Mouse (Mus musculus) forebrain, embryonic 14.5 days (tissue): ENCODE measurements around the gene Ccnd1. TPM values are rescaled to one million over a fixed set of nuclear protein-coding genes. Genes with fewer than 3 reads are reported as not detected.
A peak's percentile ranks its signal among the peaks of the same experiment; 100 is the strongest.

Experiments
- ATAC-seq: fragments of 200-750 bp; cut with Nextera tagmentation; 2 replicates; pipeline ENCODE4 v1.8.0; 2017; ENCODE audit warnings: mild to moderate bottlenecking, moderate library complexity
- DNase-seq: peaks from one replicate; pipeline ENCODE4 v3.0.0-alpha.2; 2015; ENCODE audit warnings: low spot score
- H3K27ac ChIP-seq: fragments of 300-500 bp; sonication (generic); 2 replicates; pipeline ENCODE4 v1.5.1; 2014; ENCODE audit warnings: low read depth, mild to moderate bottlenecking, control low read depth, low read length, moderate library complexity
- H3K27me3 ChIP-seq: fragments of 300-500 bp; sonication (generic); replicated peaks from 2 replicates; pipeline ENCODE4 v1.6.1; 2014; ENCODE audit warnings: low read length, control low read depth, mixed read lengths; ENCODE audit not compliant: control insufficient read depth, insufficient read depth
- H3K36me3 ChIP-seq: fragments of 300-500 bp; sonication (generic); 2 replicates; pipeline ENCODE4 v1.6.1; 2014; ENCODE audit warnings: low read length, control low read depth; ENCODE audit not compliant: control insufficient read depth, insufficient read depth
- H3K4me1 ChIP-seq: fragments of 300-500 bp; sonication (generic); 2 replicates; pipeline ENCODE4 v1.6.1; 2014; ENCODE audit warnings: antibody characterized with exemption, low read length, control low read depth; ENCODE audit not compliant: control insufficient read depth, insufficient read depth
- H3K4me2 ChIP-seq: fragments of 300-500 bp; sonication (generic); 2 replicates; pipeline ENCODE4 v1.6.1; 2014; ENCODE audit warnings: mild to moderate bottlenecking, control low read depth, low read length
- H3K4me3 ChIP-seq: fragments of 300-500 bp; sonication (generic); 2 replicates; pipeline ENCODE4 v1.5.1; 2014; ENCODE audit warnings: low read depth, low read length, control low read depth
- H3K9ac ChIP-seq: fragments of 300-500 bp; sonication (generic); 2 replicates; pipeline ENCODE4 v1.6.1; 2014; ENCODE audit warnings: mild to moderate bottlenecking, low read length, control low read depth, moderate library complexity
- H3K9me3 ChIP-seq: fragments of 300-500 bp; sonication (generic); replicated peaks from 2 replicates; pipeline ENCODE4 v1.6.1; 2016; ENCODE audit warnings: low read length, control low read depth, mixed read lengths; ENCODE audit not compliant: control insufficient read depth
- WGBS: fragments of 180-500 bp; shearing (Covaris S2); extraction: QIAGEN DNeasy Blood & Tissue Kit; methylation state at CpG from one replicate; pipeline ENCODE4 v1.1.7; 2014; 5-methylcytosine and 5-hydroxymethylcytosine counted together
- polyA plus RNA-seq: library from polyadenylated mRNA; unstranded; fragments of >200 nt; fragmentation: Nextera tagmentation; extraction: Ambion mirVana; gene quantifications from 2 replicates; pipeline ENCODE4 v1.2.1, GENCODE M21; 2014

Ccnd1 gene
- polyA plus RNA-seq, 1 experiment from 2014 or later: 70.3 TPM

DNA sequence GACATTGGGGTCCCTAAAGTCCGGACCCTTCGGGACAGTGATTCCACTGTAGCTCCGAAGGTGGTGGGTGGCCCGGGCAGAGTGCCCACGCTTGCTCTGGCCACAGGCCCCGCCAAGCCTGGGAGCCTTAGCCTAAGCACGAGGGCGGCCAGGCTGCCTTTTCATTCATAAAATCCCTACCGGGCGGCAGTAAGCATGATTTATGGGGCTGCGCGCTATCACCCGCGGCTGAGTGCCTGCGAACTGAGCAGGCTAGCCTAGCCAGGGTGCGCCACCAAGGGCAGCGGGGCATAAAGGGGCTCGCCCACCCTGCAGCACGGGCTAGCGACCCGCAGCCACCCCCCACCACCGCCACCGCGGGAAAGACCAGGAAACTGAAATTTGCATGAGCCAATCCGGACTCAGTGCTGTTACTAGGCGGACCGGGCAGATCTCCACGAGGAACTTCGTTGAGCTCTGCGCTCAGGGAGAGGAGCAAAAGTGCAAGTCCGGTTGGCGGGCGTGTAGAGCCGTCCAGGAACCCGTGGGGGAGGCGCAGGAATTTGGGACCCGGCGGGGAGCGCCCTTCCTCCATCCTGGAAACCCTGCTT, 1.6 kb upstream of the Ccnd1 start:
- ATAC-seq (peak; percentile 53), DNase-seq (peak; percentile 92)
- H3K27ac ChIP-seq: peak overlapping the region; percentile 81
- H3K27me3 ChIP-seq: peaks cover 31% of the 10 kb centered on the region
- H3K4me2 ChIP-seq: peak overlapping the region; percentile 98
- H3K9ac ChIP-seq: peak overlapping the region; percentile 54; the same call in 1 of the 2 replicates
- peak overlapping the region; percentile 58 for H3K4me3 ChIP-seq
- peaks cover 26% of the 10 kb centered on the region for H3K4me1 ChIP-seq
- no peaks in the 10 kb centered on the region for H3K36me3 ChIP-seq
- under 1% methylated on average over 39 of the region's 39 CpGs for WGBS
- no peaks in the 10 kb centered on the region for H3K9me3 ChIP-seq

DNA sequence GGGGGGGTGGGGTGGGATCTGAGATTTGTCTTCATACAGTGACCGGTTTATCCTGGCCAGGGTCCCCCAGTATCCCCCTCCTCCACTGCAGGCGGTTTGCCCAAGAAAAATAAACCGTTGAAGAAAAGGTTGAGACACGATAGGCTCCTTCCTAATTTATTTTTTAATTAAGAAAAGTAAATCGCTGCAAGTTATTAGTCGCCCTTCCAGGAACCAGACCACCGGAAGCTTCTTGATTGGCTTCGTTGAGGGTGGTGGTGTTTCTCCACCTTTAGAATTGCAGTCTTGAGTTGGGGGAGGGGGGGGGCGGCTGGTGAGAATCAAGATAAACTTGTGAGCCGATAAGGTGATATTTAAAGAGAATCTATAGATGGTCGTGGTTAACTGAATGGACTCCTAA, 860 bp upstream of the Ccnd1 start:
- no peak for ATAC-seq
- H3K27me3 ChIP-seq: peaks cover 31% of the 10 kb centered on the region
- H3K36me3 ChIP-seq: peaks cover 1% of the 10 kb centered on the region; the same call in 1 of the 2 replicates
- H3K4me3 ChIP-seq: peak overlapping the region; percentile 58
- peak overlapping the region; percentile 35; the same call in 1 of the 2 replicates for H3K9ac ChIP-seq
- 0 out of 2 replicates have a peak overlapping the region, but pooled peaks have one; percentile 70 for H3K27ac ChIP-seq
- no peaks in the 10 kb centered on the region for H3K9me3 ChIP-seq
- peaks cover 26% of the 10 kb centered on the region for H3K4me1 ChIP-seq
- WGBS: 1% methylated on average over 11 of the region's 11 CpGs
- peak; percentile 37 for DNase-seq
- H3K4me2 ChIP-seq: peak overlapping the region; percentile 98

DNA sequence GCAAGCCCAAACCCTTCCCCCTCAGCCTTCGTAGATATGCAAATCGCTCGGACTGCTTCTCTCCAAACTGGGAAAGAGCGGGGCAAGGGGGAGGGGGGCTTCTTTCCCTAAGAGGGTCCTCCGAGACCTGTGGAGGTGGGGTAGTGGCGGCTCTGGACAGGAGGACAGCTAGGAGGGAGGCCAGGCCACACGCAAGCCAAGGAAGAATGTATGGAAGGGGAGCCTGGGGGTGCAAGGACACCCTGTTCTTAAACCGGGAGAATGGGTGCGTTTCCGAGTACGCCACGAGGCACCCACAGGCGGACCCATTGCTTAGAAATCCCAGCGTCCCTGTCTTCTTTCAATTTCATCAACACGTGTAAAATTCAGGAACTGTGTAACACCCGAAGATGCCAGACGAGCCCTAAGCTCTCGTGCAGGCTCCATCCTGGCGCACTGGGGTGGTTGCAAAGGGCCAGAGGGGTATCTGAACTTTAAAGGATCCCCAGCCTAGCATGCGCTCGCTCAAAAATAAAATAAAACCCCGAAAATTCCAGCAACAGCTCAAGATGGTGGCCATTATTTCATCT, 362 bp upstream of the Ccnd1 start:
- ATAC-seq (0 out of 2 replicates have a peak, but pooled peaks have one; percentile 18), DNase-seq (peak; percentile 55)
- WGBS: under 1% methylated on average over 22 of the region's 22 CpGs
- Histone ChIP-seq H3K4me3 (peak overlapping the region; percentile 58), H3K36me3 (peaks cover 6% of the 10 kb centered on the region; the same call in 1 of the 2 replicates), H3K27ac (peak overlapping the region; percentile 70), H3K4me1 (peaks cover 26% of the 10 kb centered on the region), H3K4me2 (peak overlapping the region; percentile 98), H3K9me3 (no peaks in the 10 kb centered on the region), H3K27me3 (peaks cover 31% of the 10 kb centered on the region), H3K9ac (peak overlapping the region; percentile 35; the same call in 1 of the 2 replicates)

DNA sequence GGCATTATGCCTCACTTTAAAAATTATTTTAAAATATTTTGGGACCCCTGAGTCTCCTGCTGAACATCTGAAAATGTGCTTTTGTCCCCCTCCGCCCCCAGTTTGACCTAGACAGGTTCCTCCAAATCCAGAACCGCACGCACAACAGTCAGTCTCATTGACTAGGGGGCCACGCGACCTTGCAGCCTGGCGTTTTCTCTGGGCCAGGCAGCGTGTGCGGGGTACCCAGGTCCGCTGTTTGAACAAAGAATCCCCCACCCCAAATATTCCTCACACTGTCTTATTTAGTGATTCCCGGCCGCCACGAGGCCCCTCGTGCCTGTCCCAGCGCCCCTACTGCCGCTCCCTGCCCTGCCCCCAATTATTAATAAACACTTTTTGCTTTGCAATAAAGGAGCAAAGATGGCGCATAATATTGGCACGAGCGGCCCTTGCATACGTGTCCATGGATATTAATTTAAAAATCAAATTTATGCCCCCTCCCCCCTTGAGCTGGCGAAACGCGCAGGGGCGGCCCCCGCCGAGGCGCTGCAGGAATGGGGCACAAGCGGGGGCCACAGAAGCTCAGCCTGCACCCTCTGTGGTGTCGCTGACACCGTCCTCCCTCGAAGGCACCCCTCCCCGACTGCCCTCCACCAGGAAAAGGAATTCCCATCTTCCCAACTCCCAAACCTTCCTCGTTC, 923 bp downstream of the Ccnd1 start:
- 0 out of 2 replicates have a peak overlapping the region, but pooled peaks have one; percentile 49 for H3K27ac ChIP-seq
- 1% methylated on average over 32 of the region's 32 CpGs for WGBS
- H3K4me3 ChIP-seq: peak overlapping the region; percentile 58
- peaks cover 26% of the 10 kb centered on the region for H3K4me1 ChIP-seq
- H3K36me3 ChIP-seq: peaks cover 19% of the 10 kb centered on the region; the same call in 1 of the 2 replicates
- ATAC-seq (no peak), DNase-seq (no peak)
- H3K27me3 ChIP-seq: peaks cover 31% of the 10 kb centered on the region
- H3K4me2 ChIP-seq: peak overlapping the region; percentile 98
- H3K9ac ChIP-seq: peak overlapping the region; percentile 76
- H3K9me3 ChIP-seq: no peaks in the 10 kb centered on the region

DNA sequence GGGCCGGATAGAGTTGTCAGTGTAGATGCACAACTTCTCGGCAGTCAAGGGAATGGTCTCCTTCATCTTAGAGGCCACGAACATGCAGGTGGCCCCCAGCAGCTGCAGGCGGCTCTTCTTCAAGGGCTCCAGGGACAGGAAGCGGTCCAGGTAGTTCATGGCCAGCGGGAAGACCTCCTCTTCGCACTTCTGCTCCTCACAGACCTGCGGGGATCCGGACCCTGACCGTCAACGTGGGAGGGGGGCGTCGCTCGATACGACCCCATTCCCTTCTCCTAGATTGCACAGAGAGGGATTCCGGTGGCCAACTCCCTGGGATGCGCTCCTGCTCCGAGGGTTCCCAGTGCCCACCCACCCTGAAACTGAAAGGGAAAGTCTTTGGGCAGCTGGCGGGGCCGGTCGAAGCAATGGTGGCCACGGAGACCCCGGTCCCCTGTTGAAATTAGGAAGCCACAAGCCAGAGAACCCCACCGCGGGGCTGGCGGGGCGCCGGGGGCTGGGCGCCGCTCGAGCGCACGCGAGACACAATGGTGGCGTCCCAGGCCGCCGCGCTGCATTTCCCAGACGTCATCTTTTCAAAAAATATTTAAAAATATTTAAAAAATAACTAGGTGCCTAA, 1.7 kb downstream of the Ccnd1 start:
- WGBS: 1% methylated on average over 39 of the region's 39 CpGs
- ATAC-seq: peak; percentile 0; the same call in 1 of the 2 replicates

DNA sequence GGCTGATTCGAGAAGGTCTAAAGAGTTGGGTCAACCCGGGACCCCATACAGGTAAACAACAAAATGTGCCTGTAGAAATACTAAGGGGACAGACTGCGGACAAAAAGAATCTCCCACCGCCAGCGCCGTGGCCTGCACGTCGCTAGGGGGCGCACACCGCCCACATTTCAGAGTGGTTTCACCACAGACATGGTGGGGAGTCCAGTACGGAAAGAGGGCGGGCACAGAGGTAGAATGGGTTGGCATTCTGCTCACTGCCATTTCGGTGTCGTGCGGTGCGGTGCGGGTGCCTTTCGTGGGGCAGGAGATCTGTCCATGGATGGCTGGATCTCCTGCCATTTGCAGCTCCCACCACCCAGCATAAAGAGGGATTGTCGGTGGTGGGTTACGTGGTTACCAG, 2.2 kb downstream of the Ccnd1 start:
- H3K4me1 ChIP-seq: peaks cover 18% of the 10 kb centered on the region
- 2% methylated on average over 20 of the region's 20 CpGs for WGBS
- H3K27me3 ChIP-seq: peaks cover 20% of the 10 kb centered on the region
- peak overlapping the region; percentile 58 for H3K4me3 ChIP-seq
- peak overlapping the region; percentile 76 for H3K9ac ChIP-seq
- H3K36me3 ChIP-seq: peaks cover 30% of the 10 kb centered on the region
- no peaks in the 10 kb centered on the region for H3K9me3 ChIP-seq
- peak; percentile 57 for ATAC-seq
- H3K27ac ChIP-seq: no peak overlapping the region
- H3K4me2 ChIP-seq: peak overlapping the region; percentile 98
- peak; percentile 93 for DNase-seq

More for the DNA sequence above, 1.7 kb downstream of the Ccnd1 start:
- peak overlapping the region; percentile 58 for H3K4me3 ChIP-seq
- peak; percentile 32 for DNase-seq
- H3K9me3 ChIP-seq: no peaks in the 10 kb centered on the region
- H3K4me1 ChIP-seq: peaks cover 23% of the 10 kb centered on the region
- H3K27ac ChIP-seq: 0 out of 2 replicates have a peak overlapping the region, but pooled peaks have one; percentile 48
- H3K36me3 ChIP-seq: peaks cover 24% of the 10 kb centered on the region
- H3K9ac ChIP-seq: peak overlapping the region; percentile 76
- H3K4me2 ChIP-seq: peak overlapping the region; percentile 98
- peaks cover 25% of the 10 kb centered on the region for H3K27me3 ChIP-seq

DNA sequence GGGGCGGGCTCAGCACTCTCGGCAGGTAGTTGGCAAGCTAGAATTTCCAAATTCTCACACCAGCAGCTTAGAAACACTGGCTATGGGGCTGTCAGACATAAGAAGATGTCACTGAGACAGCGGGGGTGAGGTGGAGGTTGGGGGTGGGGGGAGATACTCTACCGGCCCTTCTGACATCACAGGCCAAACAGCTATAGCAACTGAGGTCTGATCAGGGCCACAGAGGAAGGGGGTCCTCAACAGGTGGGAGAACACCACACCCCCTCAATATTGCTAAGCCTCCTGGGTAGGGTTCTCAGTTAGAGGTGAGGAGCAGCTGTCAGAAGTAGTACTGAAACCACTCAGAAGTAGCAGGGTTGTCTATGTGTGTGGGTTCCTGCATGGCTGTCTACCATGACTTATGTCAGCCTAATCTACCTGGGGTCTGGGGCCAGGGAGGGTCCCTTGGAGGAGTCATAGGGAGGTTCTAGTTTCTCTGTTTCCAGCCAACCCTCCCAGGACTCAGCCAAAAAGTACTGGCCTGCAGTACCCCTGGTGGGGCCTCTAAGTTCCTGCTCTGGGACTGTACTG, 3.3 kb downstream of the Ccnd1 start:
- Histone ChIP-seq H3K4me3 (no peak overlapping the region), H3K4me2 (no peak overlapping the region), H3K9me3 (no peaks in the 10 kb centered on the region), H3K9ac (peak overlapping the region; percentile 13; the same call in 1 of the 2 replicates), H3K36me3 (peaks cover 30% of the 10 kb centered on the region), H3K27me3 (peaks cover 13% of the 10 kb centered on the region), H3K27ac (no peak overlapping the region), H3K4me1 (peaks cover 14% of the 10 kb centered on the region)
- no peak for DNase-seq
- 86% methylated on average over 4 of the region's 4 CpGs for WGBS
- ATAC-seq: no peak

DNA sequence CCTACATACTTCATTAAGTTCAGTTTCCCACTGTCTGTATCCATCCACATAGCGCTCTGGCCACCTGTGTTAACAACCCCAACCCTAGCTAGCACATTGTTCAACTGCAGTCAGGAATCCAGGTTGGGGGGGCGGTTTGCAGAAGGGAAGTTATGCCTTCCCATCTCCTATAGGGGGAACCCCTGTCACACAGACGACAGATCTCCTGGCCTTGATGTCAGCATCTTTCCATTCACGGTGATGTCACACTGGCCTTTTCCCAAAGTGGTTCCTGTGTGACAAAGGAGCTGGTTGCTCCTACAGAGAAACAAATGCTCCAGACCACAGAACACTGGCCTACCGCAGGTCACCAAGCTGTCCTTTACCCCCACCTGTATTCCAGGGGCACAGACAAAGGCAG, 4.2 kb downstream of the Ccnd1 start:
- Histone ChIP-seq H3K4me3 (no peak overlapping the region), H3K4me1 (peaks cover 11% of the 10 kb centered on the region), H3K36me3 (peaks cover 30% of the 10 kb centered on the region), H3K9ac (peak overlapping the region; percentile 13; the same call in 1 of the 2 replicates), H3K27ac (peak overlapping the region; percentile 35; the same call in 1 of the 2 replicates), H3K27me3 (peaks cover 8% of the 10 kb centered on the region; the same call in 1 of the 2 replicates), H3K4me2 (no peak overlapping the region), H3K9me3 (no peaks in the 10 kb centered on the region)
- WGBS: 53% methylated on average over 5 of the region's 5 CpGs
- ATAC-seq (no peak), DNase-seq (peak; percentile 73)
